Mouse (Mus musculus) adrenal gland (tissue): Measurements from ENCODE around the gene Hs3st6.

Source experiments
- intact Hi-C: fragments of 180-260 bp; cut with DNase I; formaldehyde crosslinking; loops from one replicate; pipeline ENCODE4 v1.15.1; 2025

Hs3st6 gene

GRCm38 (mm10) chr17:24728184-24728583 lies 24.6 kb upstream of the Hs3st6 start:
- intact Hi-C loops = no loop called here

- intact Hi-C loops = no loop called here
Observed at GRCm38 (mm10) chr17:24729067-24729466, 23.7 kb upstream of the Hs3st6 start.

- intact Hi-C loops = no loop called here
Observed at GRCm38 (mm10) chr17:24730787-24731186, 22.0 kb upstream of the Hs3st6 start.

GRCm38 (mm10) chr17:24732233-24732935 lies 20.4 kb upstream of the Hs3st6 start:
- intact Hi-C loops = no loop called here

GRCm38 (mm10) chr17:24733434-24734050 lies 19.2 kb upstream of the Hs3st6 start:
- intact Hi-C loops = no loop called here

- intact Hi-C loops = no loop called here
Observed at GRCm38 (mm10) chr17:24734513-24734912, 18.3 kb upstream of the Hs3st6 start.

GRCm38 (mm10) chr17:24735446-24735845 lies 17.3 kb upstream of the Hs3st6 start:
- intact Hi-C loops = no loop called here

GRCm38 (mm10) chr17:24736330-24737051 lies 16.3 kb upstream of the Hs3st6 start, which contains the start of gene Msrb1:
Gene Msrb1, plus strand, starts transcription at chr17:24736642.
- intact Hi-C loops = loop anchor here (2.0 kb wide), 1 partner anchor 82 kb away; no protein-coding TSS in a partner anchor

GRCm38 (mm10) chr17:24737135-24737810 lies 15.5 kb upstream of the Hs3st6 start:
- intact Hi-C loops = loop anchor here (2.0 kb wide), 1 partner anchor 82 kb away; no protein-coding TSS in a partner anchor

- intact Hi-C loops = no loop called here
Observed at GRCm38 (mm10) chr17:24738238-24738637, 14.6 kb upstream of the Hs3st6 start.

- intact Hi-C loops = no loop called here
Observed at GRCm38 (mm10) chr17:24739926-24740325, 12.9 kb upstream of the Hs3st6 start.

- intact Hi-C loops = no loop called here
Observed at GRCm38 (mm10) chr17:24742307-24742706, 10.5 kb upstream of the Hs3st6 start.

GRCm38 (mm10) chr17:24743896-24744295 lies 8.9 kb upstream of the Hs3st6 start:
- intact Hi-C loops = loop anchor here (2.0 kb wide), 1 partner anchor 141 kb away; no protein-coding TSS in a partner anchor

GRCm38 (mm10) chr17:24744381-24744780 lies 8.4 kb upstream of the Hs3st6 start:
- intact Hi-C loops = loop anchor here (2.0 kb wide), 1 partner anchor 140 kb away; no protein-coding TSS in a partner anchor

- intact Hi-C loops = loop anchor here (2.0 kb wide), 2 partner anchors 71 to 139 kb away; no protein-coding TSS in a partner anchor
Observed at GRCm38 (mm10) chr17:24745526-24746497, 7.0 kb upstream of the Hs3st6 start.

GRCm38 (mm10) chr17:24746986-24747385 lies 5.8 kb upstream of the Hs3st6 start:
- intact Hi-C loops = loop anchor here (2.0 kb wide), 1 partner anchor 70 kb away; no protein-coding TSS in a partner anchor

- intact Hi-C loops = no loop called here
Observed at GRCm38 (mm10) chr17:24751528-24751927, 1.3 kb upstream of the Hs3st6 start.

- intact Hi-C loops = no loop called here
Observed at GRCm38 (mm10) chr17:24757394-24757793, 4.6 kb downstream of the Hs3st6 start.

GRCm38 (mm10) chr17:24761121-24761520 lies 8.3 kb downstream of the Hs3st6 start:
- intact Hi-C loops = no loop called here
